8 mouse cellular contexts compared by ENCODE assay signal in genomic region chr7:120635821-120636220, GRCm38 (mm10). TPM values are rescaled to one million over a fixed set of nuclear protein-coding genes. Genes with fewer than 3 reads are reported as not detected.
DNase-seq lines count a peak whose midpoint lies in the region; ATAC-seq and TF ChIP-seq lines count a peak whose summit lies in the region.

No protein-coding gene starts in this region.

- no peaks in the 10 kb centered on the region for H3K9me3 ChIP-seq in forebrain, embryonic 13.5 days (replicated peaks)
- no peaks in the 10 kb centered on the region for H3K9me3 ChIP-seq in limb, embryonic 12.5 days
- H3K9me3 ChIP-seq in neural tube, embryonic 15.5 days (replicated peaks), result no peaks in the 10 kb centered on the region

- peak overlapping the region; percentile 83 for H3K4me2 ChIP-seq in forebrain, embryonic 13.5 days
- H3K4me2 ChIP-seq in limb, embryonic 12.5 days, result peak overlapping the region; percentile 90
- peak overlapping the region; percentile 82 for H3K4me2 ChIP-seq in neural tube, embryonic 15.5 days

- H3K4me3 ChIP-seq in kidney, adult 2 months (ENCODE audit: insufficient read depth, low read depth, low read length), result peak overlapping the region; percentile 75
- peak overlapping the region; percentile 96 for H3K4me3 ChIP-seq in forebrain, embryonic 13.5 days
- peak overlapping the region; percentile 73 for H3K4me3 ChIP-seq in limb, embryonic 12.5 days (replicated peaks)
- H3K4me3 ChIP-seq in neural tube, embryonic 15.5 days (replicated peaks), result peak overlapping the region; percentile 99

- H3K9ac ChIP-seq in forebrain, embryonic 13.5 days, result peak overlapping the region; percentile 96
- H3K9ac ChIP-seq in limb, embryonic 12.5 days (replicated peaks), result peak overlapping the region; percentile 88
- H3K9ac ChIP-seq in neural tube, embryonic 15.5 days (replicated peaks), result peak overlapping the region; percentile 99

- H3K4me1 ChIP-seq in kidney, adult 2 months (ENCODE audit: control insufficient read depth, insufficient read depth, low read length), result no peaks in the 10 kb centered on the region
- H3K4me1 ChIP-seq in forebrain, embryonic 13.5 days, result peaks cover 24% of the 10 kb centered on the region
- peaks cover 18% of the 10 kb centered on the region for H3K4me1 ChIP-seq in limb, embryonic 12.5 days (replicated peaks)
- peaks cover 23% of the 10 kb centered on the region for H3K4me1 ChIP-seq in neural tube, embryonic 15.5 days

- no peak for TF ChIP-seq POLR2A in kidney, adult 2 months (IDR thresholded peaks at IDR 0.05; ENCODE audit: low read depth, low read length)

- peak overlapping the region; percentile 88 for H3K27ac ChIP-seq in kidney, adult 2 months (ENCODE audit: insufficient read depth, low read depth, low read length)
- H3K27ac ChIP-seq in forebrain, embryonic 13.5 days, result peak overlapping the region; percentile 86; the same call in 1 of the 2 replicates
- peak overlapping the region; percentile 95; the same call in 1 of the 2 replicates for H3K27ac ChIP-seq in limb, embryonic 12.5 days
- H3K27ac ChIP-seq in neural tube, embryonic 15.5 days (replicated peaks), result peak overlapping the region; percentile 93

- peak; percentile 14 for DNase-seq in kidney, adult 2 months
- no peak for DNase-seq in kidney, postnatal 10 days
- DNase-seq in NIH3T3 (ENCODE audit: low read depth), result peak; percentile 16
- DNase-seq in urinary bladder, postnatal 10 days (ENCODE audit: low spot score), result no peak
- no peak for DNase-seq in layer of hippocampus, adult 9-11 months

- ATAC-seq in forebrain, embryonic 13.5 days, result no peak
- no peak for ATAC-seq in limb, embryonic 12.5 days (ENCODE audit: insufficient number of reproducible peaks, insufficient read depth, low FRiP score, low TSS enrichment, low read depth)
- ATAC-seq in neural tube, embryonic 15.5 days (ENCODE audit: low FRiP score), result no peak; the same call in none of the 2 replicates

- H3K27me3 ChIP-seq in kidney, adult 2 months (replicated peaks; ENCODE audit: control insufficient read depth, insufficient read depth, low read length), result no peaks in the 10 kb centered on the region
- H3K27me3 ChIP-seq in forebrain, embryonic 13.5 days, result no peaks in the 10 kb centered on the region
- H3K27me3 ChIP-seq in limb, embryonic 12.5 days, result no peaks in the 10 kb centered on the region
- H3K27me3 ChIP-seq in neural tube, embryonic 15.5 days (replicated peaks), result no peaks in the 10 kb centered on the region

- TF ChIP-seq CTCF in kidney, adult 2 months (conservative IDR thresholded peaks at IDR 0.05; ENCODE audit: insufficient read depth, insufficient read length, low read depth, low read length), result no peak

- WGBS in kidney, adult 2 months, result under 1% methylated on average over 11 of the region's 11 CpGs
- WGBS in forebrain, embryonic 13.5 days, result under 1% methylated on average over 11 of the region's 11 CpGs
- 2% methylated on average over 11 of the region's 11 CpGs for WGBS in limb, embryonic 12.5 days
- under 1% methylated on average over 11 of the region's 11 CpGs for WGBS in neural tube, embryonic 15.5 days

- H3K36me3 ChIP-seq in kidney, adult 2 months (ENCODE audit: control insufficient read depth, insufficient read depth, low read length), result peaks cover 4% of the 10 kb centered on the region
- peaks cover 29% of the 10 kb centered on the region for H3K36me3 ChIP-seq in forebrain, embryonic 13.5 days (ENCODE audit: poor library complexity, severe bottlenecking)
- H3K36me3 ChIP-seq in limb, embryonic 12.5 days, result peaks cover 34% of the 10 kb centered on the region
- H3K36me3 ChIP-seq in neural tube, embryonic 15.5 days, result peaks cover 28% of the 10 kb centered on the region

RNA-seq across cellular contexts. Expression of gene Uqcrc2, which starts 0.8 kb away (rescaled TPM):
- polyA plus RNA-seq in kidney, adult 2 months (2012; rRNA removed), result 228 and 275 TPM in 2 replicates
- 209 and 210 TPM in 2 replicates for polyA plus RNA-seq in forebrain, embryonic 13.5 days (2015; fragmentation: Nextera tagmentation; extraction: Ambion mirVana)
- 181 and 186 TPM in 2 replicates for polyA plus RNA-seq in limb, embryonic 12.5 days (2016; fragmentation: Nextera tagmentation; extraction: Ambion mirVana)
- polyA plus RNA-seq in neural tube, embryonic 15.5 days (2015; fragmentation: Nextera tagmentation; extraction: Ambion mirVana), result 244 and 245 TPM in 2 replicates

RNA-seq across cellular contexts. Expression of gene Pdzd9, which starts 34.3 kb away (rescaled TPM):
- polyA plus RNA-seq in kidney, adult 2 months (2012; rRNA removed), result 0.09 TPM in 1 of 2 replicates, not detected in the other
- polyA plus RNA-seq in forebrain, embryonic 13.5 days (2015; fragmentation: Nextera tagmentation; extraction: Ambion mirVana), result 0.23 and 0.57 TPM in 2 replicates
- 0.37 and 0.49 TPM in 2 replicates for polyA plus RNA-seq in limb, embryonic 12.5 days (2016; fragmentation: Nextera tagmentation; extraction: Ambion mirVana)
- 0.40 and 0.42 TPM in 2 replicates for polyA plus RNA-seq in neural tube, embryonic 15.5 days (2015; fragmentation: Nextera tagmentation; extraction: Ambion mirVana)

RNA-seq across cellular contexts. Expression of gene Mosmo, which starts 41.6 kb away (rescaled TPM):
- polyA plus RNA-seq in kidney, adult 2 months (2012; rRNA removed), result 19.4 and 20.6 TPM in 2 replicates
- 14.1 and 16.5 TPM in 2 replicates for polyA plus RNA-seq in forebrain, embryonic 13.5 days (2015; fragmentation: Nextera tagmentation; extraction: Ambion mirVana)
- 15.9 and 18.2 TPM in 2 replicates for polyA plus RNA-seq in limb, embryonic 12.5 days (2016; fragmentation: Nextera tagmentation; extraction: Ambion mirVana)
- polyA plus RNA-seq in neural tube, embryonic 15.5 days (2015; fragmentation: Nextera tagmentation; extraction: Ambion mirVana), result 11.2 and 11.8 TPM in 2 replicates

Comparison
In these comparisons a context has a peak if more than half of its experiments do, and no peak if none do; other contexts are left out.
1. DNase-seq: peak in kidney, adult 2 months (single experiment) and NIH3T3 (single experiment); none in kidney, postnatal 10 days (single experiment), urinary bladder, postnatal 10 days (single experiment) and layer of hippocampus, adult 9-11 months (single experiment).
2. Peak in every context shown above with its lines, with median percentiles within 50 percentile points of each other: H3K27ac ChIP-seq, H3K4me3 ChIP-seq, H3K4me2 ChIP-seq and H3K9ac ChIP-seq.